Mouse (Mus musculus) spleen, embryonic (tissue): ENCODE results near the gene Hat1.

ENCODE experiments used
- CTCF ChIA-PET: fragments of 350-600 bp; sonication (Branson Sonifier 250); formaldehyde crosslinking; loops from one replicate; lab custom pipeline; 2022; lab: Charles Lee

The Hat1 gene

DNA sequence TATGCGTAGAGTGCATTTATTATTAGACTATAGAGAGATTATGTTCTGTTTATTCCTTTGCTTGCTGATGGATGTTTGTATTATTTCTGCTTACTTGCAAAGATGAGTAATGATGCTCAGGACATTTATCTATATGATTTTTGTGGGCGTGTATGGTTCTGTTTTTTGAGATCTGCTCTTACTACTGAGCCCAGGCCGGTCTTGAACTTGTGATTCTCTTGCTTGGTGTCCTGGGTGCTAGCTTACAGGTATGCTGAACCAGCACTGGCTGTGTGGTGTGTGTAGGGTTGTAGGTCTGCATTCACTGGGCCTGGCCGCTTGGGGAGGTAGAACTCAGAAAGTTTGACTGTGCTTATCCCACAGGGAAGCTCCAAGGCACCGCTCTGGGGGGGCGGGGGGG, 72.4 kb downstream of the Hat1 start:
- CTCF ChIA-PET, result no interaction called here

DNA sequence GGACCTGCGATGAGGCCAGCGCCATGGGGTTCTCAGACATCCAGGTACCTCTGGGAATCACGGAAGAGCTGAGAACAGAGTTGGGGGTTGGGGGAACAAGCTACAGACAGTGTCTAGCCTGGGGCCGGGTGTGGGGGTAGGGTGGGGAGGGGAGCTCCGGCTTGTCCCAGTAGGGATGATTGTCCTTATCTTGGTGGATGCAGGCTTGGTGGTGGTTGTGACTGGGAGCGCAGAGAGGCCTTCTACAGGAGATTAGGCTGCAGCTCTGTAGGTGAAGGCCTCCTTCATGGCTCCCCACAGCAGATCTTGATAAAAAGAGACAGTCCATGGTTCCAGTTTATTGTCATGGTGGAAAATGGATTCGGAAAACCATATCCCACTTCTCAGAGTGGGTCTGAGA, 72.8 kb downstream of the Hat1 start:
- CTCF ChIA-PET, result no interaction called here

- CTCF ChIA-PET, result no interaction called here
Measured at GRCm38 (mm10) chr2:71462066-71462465, 73.3 kb downstream of the Hat1 start.

DNA sequence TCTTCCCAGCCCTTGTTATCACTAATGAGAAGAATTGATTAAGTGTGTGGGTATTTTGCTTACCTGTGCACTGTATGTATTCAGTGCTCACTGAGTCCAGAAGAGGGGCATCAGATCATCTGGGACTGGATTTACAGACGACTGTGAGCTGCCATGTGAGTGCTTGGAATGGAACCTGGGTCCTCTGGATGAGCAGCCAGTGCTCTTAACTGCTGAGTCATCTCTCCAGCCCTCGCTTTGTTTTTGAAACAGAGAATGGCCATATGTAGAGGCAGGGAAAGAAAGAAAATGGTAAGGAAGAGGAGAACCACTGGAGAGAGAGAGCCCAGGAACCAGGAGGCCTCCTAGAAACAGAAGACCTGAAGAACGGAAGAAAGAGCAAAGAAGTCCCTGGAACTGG, 73.8 kb downstream of the Hat1 start:
- CTCF ChIA-PET, result no interaction called here

DNA sequence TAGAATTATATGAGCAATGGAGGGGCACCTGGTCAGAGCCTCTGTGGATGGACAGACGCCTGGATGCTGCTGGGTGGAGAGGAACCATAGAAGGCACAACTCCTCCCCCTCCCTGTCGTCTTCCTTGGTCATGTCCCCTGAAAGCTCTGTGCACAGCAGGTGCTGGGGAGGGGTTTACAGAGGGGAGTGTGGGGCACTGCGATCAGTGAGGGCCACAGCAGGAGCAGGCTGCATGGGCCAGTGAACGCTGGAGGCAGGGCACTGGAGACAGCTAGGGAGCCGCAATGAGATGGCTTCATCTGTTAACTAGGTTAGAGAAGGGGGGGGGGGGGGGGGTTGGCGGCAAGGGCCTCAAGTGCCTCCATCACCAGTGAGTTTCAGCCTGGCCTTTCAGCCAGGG, 77.3 kb downstream of the Hat1 start:
- CTCF ChIA-PET, result interaction anchor here (0.7 kb wide), 1 partner anchor 150 kb away, joined by 6 read pairs; no protein-coding TSS in a partner anchor

DNA sequence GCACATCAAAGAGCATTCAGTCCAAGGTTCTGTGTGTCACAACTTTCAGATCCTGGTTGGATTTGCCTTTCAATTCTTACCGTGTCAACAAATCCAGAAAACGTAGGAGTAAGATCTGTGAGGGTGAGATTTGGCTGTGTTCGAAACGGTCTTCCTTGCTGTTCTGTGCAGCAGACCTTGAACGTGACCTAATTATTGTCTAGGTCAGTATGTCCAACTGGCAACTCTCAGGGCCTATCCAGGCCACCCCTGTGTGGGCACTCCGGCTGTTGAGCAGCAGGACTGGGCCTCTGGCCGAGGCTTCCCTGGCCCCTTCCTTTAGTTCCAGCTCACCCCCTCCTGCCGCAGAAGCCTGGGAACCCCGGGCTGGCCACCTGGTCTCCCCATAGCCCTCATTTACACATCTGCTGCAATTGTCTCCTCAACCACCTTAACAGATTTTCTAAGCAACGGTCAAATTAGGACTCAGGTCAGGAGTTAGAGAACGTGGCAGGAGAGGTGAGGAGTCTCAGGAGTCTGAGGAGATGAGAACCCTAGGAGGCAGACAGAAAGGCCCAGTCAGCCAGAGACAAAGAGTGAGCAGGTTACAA, 78.2 kb downstream of the Hat1 start:
- CTCF ChIA-PET, result interaction anchor here (0.7 kb wide), 1 partner anchor 151 kb away, joined by 6 read pairs; no protein-coding TSS in a partner anchor

GRCm38 (mm10) chr2:71471094-71471493, 82.3 kb downstream of the Hat1 start:
- CTCF ChIA-PET, result interaction anchor here (0.6 kb wide), 1 partner anchor 134 kb away, joined by 5 read pairs; no protein-coding TSS in a partner anchor

- CTCF ChIA-PET, result no interaction called here
Measured at GRCm38 (mm10) chr2:71473830-71474229, 85.1 kb downstream of the Hat1 start.

GRCm38 (mm10) chr2:71474345-71474744, 85.6 kb downstream of the Hat1 start:
- CTCF ChIA-PET, result no interaction called here

GRCm38 (mm10) chr2:71475311-71475710, 86.6 kb downstream of the Hat1 start:
- CTCF ChIA-PET, result no interaction called here

DNA sequence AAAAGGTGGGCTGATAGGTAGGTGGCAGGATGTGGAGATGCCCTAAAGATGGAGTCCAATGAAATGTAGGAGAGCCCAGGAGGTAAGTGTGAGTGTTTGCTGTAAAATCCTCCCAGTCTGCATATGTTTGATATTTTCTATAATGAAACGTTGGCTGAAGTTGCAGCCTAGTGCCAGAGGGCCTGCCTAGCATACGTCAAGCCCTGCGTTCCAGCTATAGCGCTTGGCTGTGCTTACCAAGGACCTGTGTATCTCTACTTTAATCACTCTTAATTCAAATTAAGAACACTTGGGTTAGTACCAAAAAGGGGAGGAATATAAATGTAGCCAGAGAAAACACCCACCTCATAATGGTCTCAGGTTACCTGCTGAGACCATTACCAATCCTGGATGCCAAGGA, 87.0 kb downstream of the Hat1 start:
- CTCF ChIA-PET, result no interaction called here

- CTCF ChIA-PET, result interaction anchor here (0.6 kb wide), 1 partner anchor 113 kb away, joined by 3 read pairs; no protein-coding TSS in a partner anchor
Measured at GRCm38 (mm10) chr2:71477787-71478186, 89.0 kb downstream of the Hat1 start.

- CTCF ChIA-PET, result no interaction called here
Measured at GRCm38 (mm10) chr2:71479917-71480316, 91.2 kb downstream of the Hat1 start.

- CTCF ChIA-PET, result no interaction called here
Measured at GRCm38 (mm10) chr2:71481825-71482224, 93.1 kb downstream of the Hat1 start.

- CTCF ChIA-PET, result no interaction called here
Measured at GRCm38 (mm10) chr2:71483046-71483716, 94.4 kb downstream of the Hat1 start.

- CTCF ChIA-PET, result no interaction called here
Measured at GRCm38 (mm10) chr2:71483717-71484066, 94.9 kb downstream of the Hat1 start.
